Mouse (Mus musculus) ovary, postnatal 36 days (tissue): ENCODE results near the gene Gm9803.
"Not testable (repeated sequence)": the region's sequence is repeated elsewhere in the genome, so short reads cannot be mapped to it uniquely, and the experiment has no call there.

Source experiments
- DNase-seq: peaks from one replicate; pipeline ENCODE4 v3.0.0; 2022; ENCODE audit warnings: low spot score, mixed read lengths

The Gm9803 gene

GRCm38 (mm10) chr10:43523931-43524330 lies at the start of gene Gm9803:
TSS of gene Gm9803 (plus strand) at chr10:43524084.
- not testable (repeated sequence) for DNase-seq

GRCm38 (mm10) chr10:43475376-43475775 lies 48.5 kb upstream of the Gm9803 start:
- no peak for DNase-seq

- no peak for DNase-seq
Observed at GRCm38 (mm10) chr10:43477459-43477858, 46.4 kb upstream of the Gm9803 start.

GRCm38 (mm10) chr10:43477865-43478681 lies 45.8 kb upstream of the Gm9803 start:
- DNase-seq: peak; percentile 53

GRCm38 (mm10) chr10:43478751-43479435 lies 45.0 kb upstream of the Gm9803 start, which contains the start of gene Bend3:
TSS of gene Bend3 (plus strand) at chr10:43478831.
- DNase-seq: peak; percentile 59

GRCm38 (mm10) chr10:43479436-43480157 lies 44.3 kb upstream of the Gm9803 start:
- peak; percentile 92 for DNase-seq

GRCm38 (mm10) chr10:43480227-43480849 lies 43.5 kb upstream of the Gm9803 start:
- DNase-seq: no peak

- no peak for DNase-seq
Observed at GRCm38 (mm10) chr10:43481179-43481578, 42.7 kb upstream of the Gm9803 start.

- DNase-seq: no peak
Observed at GRCm38 (mm10) chr10:43482021-43482420, 41.9 kb upstream of the Gm9803 start.

- no peak for DNase-seq
Observed at GRCm38 (mm10) chr10:43483426-43483995, 40.4 kb upstream of the Gm9803 start.

GRCm38 (mm10) chr10:43485751-43486268 lies 38.1 kb upstream of the Gm9803 start:
- no peak for DNase-seq

- DNase-seq: no peak
Observed at GRCm38 (mm10) chr10:43487441-43488010, 36.4 kb upstream of the Gm9803 start.

GRCm38 (mm10) chr10:43488258-43488657 lies 35.6 kb upstream of the Gm9803 start:
- no peak for DNase-seq

- DNase-seq: no peak
Observed at GRCm38 (mm10) chr10:43489139-43489538, 34.7 kb upstream of the Gm9803 start.

GRCm38 (mm10) chr10:43489550-43489949 lies 34.3 kb upstream of the Gm9803 start:
- no peak for DNase-seq

GRCm38 (mm10) chr10:43490034-43490433 lies 33.9 kb upstream of the Gm9803 start:
- DNase-seq: no peak

GRCm38 (mm10) chr10:43490846-43491245 lies 33.0 kb upstream of the Gm9803 start:
- DNase-seq: no peak

GRCm38 (mm10) chr10:43502599-43502998 lies 21.3 kb upstream of the Gm9803 start:
- no peak for DNase-seq

GRCm38 (mm10) chr10:43504291-43504690 lies 19.6 kb upstream of the Gm9803 start:
- no peak for DNase-seq

GRCm38 (mm10) chr10:43507051-43507450 lies 16.8 kb upstream of the Gm9803 start:
- no peak for DNase-seq

GRCm38 (mm10) chr10:43509228-43509627 lies 14.7 kb upstream of the Gm9803 start:
- no peak for DNase-seq
